Mouse (Mus musculus) heart, embryonic 11.5 days (tissue): Measurements from ENCODE around the gene Raver2. TPM values are rescaled to one million over a fixed set of nuclear protein-coding genes. Genes with fewer than 3 reads are reported as not detected.
A peak's percentile ranks its signal among the peaks of the same experiment; 100 is the strongest.
"Not testable (repeated sequence)": the region's sequence is repeated elsewhere in the genome, so short reads cannot be mapped to it uniquely, and the experiment has no call there.

Experiments used
- ATAC-seq: fragments of 200-750 bp; cut with Nextera tagmentation; replicated peaks from 2 replicates; pipeline ENCODE4 v1.8.0; 2017; ENCODE audit warnings: moderate library complexity; ENCODE audit not compliant: insufficient number of reproducible peaks, low FRiP score, low TSS enrichment
- H3K27ac ChIP-seq: fragments of 300-500 bp; sonication (generic); 2 replicates; pipeline ENCODE4 v1.5.1; 2014; ENCODE audit warnings: mild to moderate bottlenecking, low read depth, low read length
- H3K27me3 ChIP-seq: fragments of 300-500 bp; sonication (generic); 2 replicates; pipeline ENCODE4 v1.6.1; 2014; ENCODE audit warnings: mild to moderate bottlenecking, low read length, mixed read lengths; ENCODE audit not compliant: control insufficient read depth, insufficient read depth
- H3K36me3 ChIP-seq: fragments of 300-500 bp; sonication (generic); 2 replicates; pipeline ENCODE4 v1.6.1; 2014; ENCODE audit warnings: mild to moderate bottlenecking, low read length, moderate library complexity, mixed read lengths; ENCODE audit not compliant: control insufficient read depth, insufficient read depth
- H3K4me1 ChIP-seq: fragments of 300-500 bp; sonication (generic); 2 replicates; pipeline ENCODE4 v1.6.1; 2014; ENCODE audit warnings: low read length; ENCODE audit not compliant: control insufficient read depth, insufficient read depth
- H3K4me2 ChIP-seq: fragments of 300-500 bp; sonication (generic); 2 replicates; pipeline ENCODE4 v1.6.1; 2014; ENCODE audit warnings: mild to moderate bottlenecking, moderate library complexity
- H3K4me3 ChIP-seq: fragments of 300-500 bp; sonication (generic); 2 replicates; pipeline ENCODE4 v1.5.1; 2014; ENCODE audit warnings: low read depth, low read length
- H3K9ac ChIP-seq: fragments of 300-500 bp; sonication (generic); 2 replicates; pipeline ENCODE4 v1.6.1; 2014; ENCODE audit warnings: mild to moderate bottlenecking, low read depth, low read length, moderate library complexity
- H3K9me3 ChIP-seq: fragments of 300-500 bp; sonication (generic); replicated peaks from 2 replicates; pipeline ENCODE4 v1.6.1; 2016; ENCODE audit warnings: low read length; ENCODE audit not compliant: control insufficient read depth
- WGBS: fragments of 180-500 bp; shearing (Covaris S2); extraction: QIAGEN DNeasy Blood & Tissue Kit; methylation state at CpG from one replicate; pipeline ENCODE4 v1.1.7; 2014; ENCODE audit not compliant: insufficient replicate concordance; 5-methylcytosine and 5-hydroxymethylcytosine counted together
- polyA plus RNA-seq: library from polyadenylated mRNA; unstranded; fragments of >200 nt; fragmentation: Nextera tagmentation; extraction: Ambion mirVana; gene quantifications from 2 replicates; pipeline ENCODE4 v1.2.1, GENCODE M21; 2014

The Raver2 gene
- polyA plus RNA-seq, 1 experiment from 2014 or later, result 3.8 TPM

DNA sequence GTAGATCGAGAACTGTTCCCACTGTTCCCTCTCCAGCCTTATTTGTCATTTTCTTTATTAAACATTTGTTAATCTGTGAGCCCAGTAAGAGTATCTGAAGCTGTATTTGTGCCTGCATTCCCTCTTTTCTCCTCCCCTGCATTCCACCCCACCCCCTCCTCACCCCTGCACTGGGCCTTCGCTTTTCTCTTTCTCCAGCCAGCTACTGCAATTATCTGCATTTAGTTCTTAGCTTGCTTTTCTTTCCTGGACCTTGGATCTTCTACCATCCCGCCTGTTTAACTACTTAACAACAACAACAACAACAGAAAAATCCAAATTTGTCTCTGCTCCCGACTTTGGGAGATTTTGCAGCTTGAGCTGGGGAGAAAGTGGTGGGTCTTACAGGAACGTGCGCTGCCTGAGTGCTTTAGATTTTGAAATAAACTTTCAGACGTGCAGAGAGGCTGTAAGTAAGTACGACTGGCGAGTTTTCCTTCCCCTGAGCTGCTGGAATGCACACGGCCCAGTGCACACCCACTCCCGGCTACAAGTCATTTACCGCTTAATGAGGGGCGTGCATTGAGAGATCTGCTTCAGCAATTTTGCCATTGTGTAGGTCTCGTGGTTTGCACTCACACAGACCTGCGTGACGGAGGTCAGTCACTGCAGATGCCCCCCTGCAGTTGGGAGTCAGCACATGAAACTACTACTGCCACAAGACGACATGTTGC, 13.5 kb downstream of the Raver2 start:
- Histone ChIP-seq H3K4me2 (no peak overlapping the region), H3K9ac (0 out of 2 replicates have a peak overlapping the region, but pooled peaks have one; percentile 22)

DNA sequence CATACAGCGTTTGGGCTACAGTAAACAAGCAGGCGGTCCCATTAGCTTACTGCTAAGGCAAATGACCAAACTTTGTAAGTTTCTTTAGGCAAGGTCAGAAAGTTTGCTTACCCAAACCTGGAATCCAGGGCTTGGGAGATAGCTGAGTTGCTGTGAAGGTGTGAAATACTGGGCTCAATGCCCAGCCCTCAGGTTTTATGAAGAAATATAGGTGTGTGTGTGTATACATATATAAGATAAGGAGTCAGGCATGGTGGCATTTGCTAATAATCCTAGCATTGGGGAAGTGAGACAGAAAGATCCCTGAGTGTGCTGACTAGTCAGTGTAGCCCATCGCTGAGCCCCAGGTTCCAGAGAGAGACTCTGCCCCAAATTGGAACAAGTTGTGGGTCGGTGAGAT, 16.1 kb downstream of the Raver2 start:
- H3K36me3 ChIP-seq, result no peaks in the 10 kb centered on the region

More for the DNA sequence above, 13.5 kb downstream of the Raver2 start:
- Histone ChIP-seq H3K27ac (no peak overlapping the region), H3K27me3 (no peaks in the 10 kb centered on the region), H3K9me3 (no peaks in the 10 kb centered on the region), H3K4me1 (peaks cover 3% of the 10 kb centered on the region; the same call in 1 of the 2 replicates), H3K36me3 (no peaks in the 10 kb centered on the region), H3K4me3 (no peak overlapping the region)
- no peak for ATAC-seq
- 54% methylated on average over 17 of the region's 17 CpGs for WGBS

DNA sequence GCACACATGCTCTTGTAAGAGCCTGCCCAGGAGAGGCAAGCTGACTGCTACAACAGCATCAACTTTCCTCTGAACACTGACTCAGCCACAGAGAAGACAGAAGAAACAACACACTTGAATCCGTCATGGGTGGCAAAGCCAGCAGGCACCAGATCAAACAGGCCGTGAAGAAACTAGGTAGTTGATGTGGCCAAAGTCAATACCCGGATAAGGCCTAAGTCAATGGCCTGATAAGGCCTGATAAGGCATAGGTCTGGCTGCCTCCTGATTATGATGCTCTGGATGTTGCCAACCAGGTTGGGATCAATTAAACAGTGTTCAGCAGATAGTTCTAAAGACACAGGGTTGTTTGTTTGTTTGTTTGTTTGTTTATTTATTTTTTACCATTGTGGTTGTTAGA, 17.3 kb downstream of the Raver2 start:
- H3K9me3 ChIP-seq, result no peaks in the 10 kb centered on the region
- H3K9ac ChIP-seq, result no peak overlapping the region
- H3K36me3 ChIP-seq, result no peaks in the 10 kb centered on the region
- H3K27ac ChIP-seq, result no peak overlapping the region
- no peak for ATAC-seq
- no peak overlapping the region for H3K4me3 ChIP-seq
- H3K4me1 ChIP-seq, result peaks cover 3% of the 10 kb centered on the region; the same call in 1 of the 2 replicates
- H3K27me3 ChIP-seq, result no peaks in the 10 kb centered on the region
- no peak overlapping the region for H3K4me2 ChIP-seq
- 55% methylated on average over 3 of the region's 3 CpGs for WGBS

More for the DNA sequence above, 16.1 kb downstream of the Raver2 start:
- no peak overlapping the region for H3K9ac ChIP-seq
- no peak for ATAC-seq
- H3K4me3 ChIP-seq, result no peak overlapping the region
- H3K27ac ChIP-seq, result no peak overlapping the region
- H3K9me3 ChIP-seq, result no peaks in the 10 kb centered on the region
- H3K4me1 ChIP-seq, result peaks cover 3% of the 10 kb centered on the region; the same call in 1 of the 2 replicates
- no peak overlapping the region for H3K4me2 ChIP-seq
- 84% methylated on average over 4 of the region's 4 CpGs for WGBS
- H3K27me3 ChIP-seq, result no peaks in the 10 kb centered on the region

DNA sequence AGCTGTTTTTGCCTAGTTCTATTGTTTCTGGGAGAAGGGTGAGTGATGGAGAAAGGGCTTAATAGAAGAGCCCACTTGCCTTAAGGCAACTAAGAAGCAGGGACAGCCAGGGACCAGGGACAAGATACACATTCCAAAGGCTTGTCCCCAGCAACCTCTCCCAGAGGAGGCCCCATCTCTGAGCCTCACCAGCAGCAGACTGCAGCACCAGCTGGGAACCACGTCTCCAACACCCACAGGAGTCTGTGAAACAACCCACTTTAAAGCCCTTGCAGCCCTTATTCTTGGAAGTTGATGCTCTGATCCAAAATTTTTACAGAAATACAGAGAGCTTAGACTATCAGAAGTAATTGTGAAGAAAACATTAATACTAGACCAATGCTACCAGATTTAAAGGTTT, 18.9 kb downstream of the Raver2 start:
- Histone ChIP-seq H3K36me3 (no peaks in the 10 kb centered on the region), H3K27ac (no peak overlapping the region), H3K9me3 (no peaks in the 10 kb centered on the region), H3K4me3 (no peak overlapping the region), H3K4me1 (peaks cover 3% of the 10 kb centered on the region; the same call in 1 of the 2 replicates), H3K27me3 (no peaks in the 10 kb centered on the region), H3K4me2 (no peak overlapping the region), H3K9ac (no peak overlapping the region)
- WGBS, result 50% methylated on average over 1 of the region's 1 CpGs
- ATAC-seq, result no peak

DNA sequence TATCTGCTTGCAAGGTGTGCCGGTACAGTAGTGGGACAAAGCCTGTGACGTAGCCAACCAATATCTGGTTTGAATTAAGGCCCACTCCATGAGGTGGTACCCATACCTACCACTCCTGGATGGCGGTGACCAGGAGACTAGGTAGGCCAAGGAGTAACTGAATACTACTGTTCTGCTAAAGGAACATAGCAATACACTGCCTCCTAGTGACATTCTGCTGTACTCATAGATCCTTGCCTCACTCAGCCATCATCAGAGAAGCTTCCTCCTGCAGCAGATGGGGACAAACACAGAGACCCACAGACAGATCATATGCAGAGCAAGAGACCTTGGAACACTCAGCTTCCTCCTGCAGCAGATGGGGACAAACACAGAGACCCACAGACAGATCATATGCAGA, 21.8 kb downstream of the Raver2 start:
- H3K27me3 ChIP-seq, H3K9me3 ChIP-seq, H3K27ac ChIP-seq, H3K4me2 ChIP-seq, H3K36me3 ChIP-seq, ATAC-seq, H3K4me1 ChIP-seq, H3K4me3 ChIP-seq, H3K9ac ChIP-seq: not testable (repeated sequence)
- 82% methylated on average over 3 of the region's 3 CpGs for whole genome bisulfite sequencing

DNA sequence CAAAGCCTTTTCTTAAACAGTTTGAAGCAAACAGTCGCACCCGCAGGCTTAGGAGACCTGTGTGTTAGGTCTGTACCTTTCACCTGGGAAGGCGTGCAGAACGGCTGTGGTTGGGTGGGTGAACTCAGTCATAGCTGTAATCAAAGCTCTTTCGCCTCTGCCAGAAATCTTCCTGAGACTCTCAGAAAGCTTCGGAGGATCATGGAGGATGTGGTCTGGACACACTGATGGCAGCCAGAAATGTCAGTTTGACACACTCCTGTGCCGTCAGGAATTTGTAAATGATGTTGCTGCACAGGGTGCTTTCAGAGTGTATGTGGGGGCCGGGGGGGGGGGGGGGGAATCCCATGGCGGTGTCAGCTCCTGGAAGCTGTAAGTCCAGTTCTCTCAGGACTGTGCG, 24.5 kb downstream of the Raver2 start:
- peaks cover 6% of the 10 kb centered on the region; the same call in 1 of the 2 replicates for H3K4me1 ChIP-seq
- H3K27me3 ChIP-seq, result no peaks in the 10 kb centered on the region
- H3K36me3 ChIP-seq, result no peaks in the 10 kb centered on the region
- no peak for ATAC-seq
- H3K9me3 ChIP-seq, result no peaks in the 10 kb centered on the region
- no peak overlapping the region for H3K9ac ChIP-seq
- WGBS, result 52% methylated on average over 10 of the region's 10 CpGs
- H3K4me2 ChIP-seq, result no peak overlapping the region; the same call in 1 of the 2 replicates
- H3K4me3 ChIP-seq, result no peak overlapping the region
- H3K27ac ChIP-seq, result no peak overlapping the region

DNA sequence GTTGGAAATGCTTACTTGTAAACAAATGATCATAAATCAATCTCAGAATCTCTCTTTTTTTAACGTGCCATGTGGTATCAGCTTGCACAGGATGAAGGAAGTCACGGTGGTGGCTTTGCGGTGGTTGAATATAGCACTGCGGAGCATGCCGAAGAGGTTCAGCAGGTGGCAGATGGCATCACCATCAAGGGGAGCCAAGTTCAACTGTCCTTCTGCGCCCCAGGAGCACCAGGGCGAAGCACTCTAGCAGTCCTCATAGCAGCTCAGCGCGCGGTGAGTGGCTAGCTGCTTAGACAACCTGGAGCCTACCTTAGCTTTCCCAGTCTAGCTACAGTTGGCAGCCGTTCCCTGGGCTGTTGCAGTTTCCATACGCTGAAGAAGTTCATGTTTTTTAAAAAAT, 38.3 kb downstream of the Raver2 start:
- peaks cover 7% of the 10 kb centered on the region; the same call in 1 of the 2 replicates for H3K36me3 ChIP-seq
- H3K4me1 ChIP-seq, result no peaks in the 10 kb centered on the region
- H3K4me2 ChIP-seq, result no peak overlapping the region
- H3K27me3 ChIP-seq, result no peaks in the 10 kb centered on the region
- H3K9me3 ChIP-seq, result peaks cover 8% of the 10 kb centered on the region; the same call in 1 of the 2 replicates
- H3K4me3 ChIP-seq, result no peak overlapping the region
- no peak overlapping the region for H3K9ac ChIP-seq
- ATAC-seq, result no peak
- 90% methylated on average over 12 of the region's 12 CpGs for WGBS
- no peak overlapping the region for H3K27ac ChIP-seq

DNA sequence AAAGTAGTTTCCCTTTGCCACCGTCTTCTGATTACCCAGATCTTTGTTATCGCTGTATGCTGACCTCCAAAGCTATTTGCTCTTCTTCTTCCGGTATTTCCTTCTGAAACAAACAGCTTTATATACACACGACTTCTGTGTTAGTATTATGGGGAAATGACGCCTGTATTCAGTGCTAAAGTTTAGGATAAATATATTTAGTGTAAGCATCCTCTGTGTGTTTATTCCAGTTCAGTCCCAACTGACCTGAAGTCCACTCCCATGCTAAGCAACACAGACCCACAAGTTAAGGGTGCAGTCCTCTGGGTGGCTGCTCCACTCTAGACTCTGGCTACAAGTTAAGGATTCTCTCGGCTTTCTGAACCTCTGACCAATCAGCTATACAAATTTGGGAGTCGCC, 52.2 kb downstream of the Raver2 start:
- H3K36me3 ChIP-seq, result no peaks in the 10 kb centered on the region; the same call in 1 of the 2 replicates
- no peaks in the 10 kb centered on the region for H3K9me3 ChIP-seq
- H3K4me3 ChIP-seq, result no peak overlapping the region
- WGBS, result 85% methylated on average over 7 of the region's 7 CpGs
- H3K27me3 ChIP-seq, result no peaks in the 10 kb centered on the region
- no peak overlapping the region for H3K27ac ChIP-seq
- peaks cover 4% of the 10 kb centered on the region; the same call in 1 of the 2 replicates for H3K4me1 ChIP-seq
- no peak for ATAC-seq
- H3K4me2 ChIP-seq, result no peak overlapping the region
- H3K9ac ChIP-seq, result no peak overlapping the region

DNA sequence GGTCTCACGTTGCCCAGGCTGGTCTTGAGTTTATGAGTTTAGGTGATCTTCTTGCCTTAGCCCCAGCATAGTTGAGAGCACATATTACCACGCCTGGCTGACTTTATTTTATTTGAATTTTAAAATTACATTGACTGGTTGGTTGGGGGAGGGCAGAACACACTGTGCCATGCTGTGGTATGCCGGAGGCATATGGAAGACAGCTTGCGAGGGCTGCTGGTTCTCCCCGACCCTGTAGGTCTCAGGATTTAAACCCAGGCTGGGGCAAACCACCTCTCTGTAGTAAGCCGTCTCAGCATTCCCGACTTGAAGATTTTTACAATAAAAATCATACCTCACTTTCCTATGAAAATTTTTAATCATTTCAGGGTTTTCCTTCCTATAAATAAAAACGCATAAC, 66.2 kb downstream of the Raver2 start:
- 89% methylated on average over 8 of the region's 8 CpGs for WGBS
- H3K4me1 ChIP-seq, result no peaks in the 10 kb centered on the region
- no peak overlapping the region for H3K4me2 ChIP-seq
- no peaks in the 10 kb centered on the region for H3K27me3 ChIP-seq
- H3K4me3 ChIP-seq, result no peak overlapping the region
- no peak for ATAC-seq
- H3K27ac ChIP-seq, result no peak overlapping the region
- no peaks in the 10 kb centered on the region for H3K36me3 ChIP-seq
- H3K9me3 ChIP-seq, result no peaks in the 10 kb centered on the region
- no peak overlapping the region for H3K9ac ChIP-seq
